Mouse (Mus musculus) liver, adult 2 months (tissue): ENCODE measurements at regions not wholly inside any gene's neighbourhood (a gene's known extent, or its start where the extent isn't known, plus 50 kb on each side); places are given as distances from the start of the nearest gene placed in this dataset.

ENCODE experiments used
- CTCF ChIP-seq: fragments of 200-500 bp; IDR thresholded peaks from 2 replicates; pipeline ENCODE4 v1.5.1; 2011; ENCODE audit warnings: low read depth, low read length, control low read depth
- POLR2A ChIP-seq: fragments of 200-500 bp; IDR thresholded peaks from 2 replicates; pipeline ENCODE4 v1.6.1; 2011; ENCODE audit warnings: low read length, control low read depth; ENCODE audit not compliant: insufficient read depth; ENCODE audit errors: extremely low read depth

DNA sequence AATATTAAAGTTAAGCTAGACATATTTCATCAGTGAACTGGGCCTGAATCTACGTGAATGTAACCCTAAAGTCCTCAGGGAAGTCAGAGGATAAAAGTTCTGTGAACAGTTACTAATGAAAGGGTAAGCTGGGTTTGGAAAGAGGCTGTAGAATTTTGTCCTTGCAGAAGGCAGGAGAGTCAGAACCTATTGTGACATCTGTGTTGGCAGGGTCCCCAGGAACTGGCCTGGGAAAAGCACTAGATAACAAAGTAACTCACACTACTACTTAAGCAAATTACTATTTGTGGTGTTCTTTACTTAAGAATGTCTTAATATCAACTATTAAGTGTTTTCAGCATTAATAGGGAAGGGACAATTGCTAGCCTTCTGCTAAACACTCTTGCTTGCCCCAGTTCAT is 320.5 kb downstream of the Fam198b start:
- no peak for TF ChIP-seq POLR2A
- TF ChIP-seq CTCF: no peak
